Comparison of ENCODE assay signal across 19 mouse cellular contexts in genomic region chr6:118187285-118187641, GRCm38 (mm10). TPM values are rescaled to one million over a fixed set of nuclear protein-coding genes. Genes with fewer than 3 reads are reported as not detected.
DNase-seq lines count a peak whose midpoint lies in the region; ATAC-seq lines count a peak whose summit lies in the region.
"Had no signal": no experiment of that assay in that cellular context is flagged by ENCODE, and none has a peak within 500 bp of the region (broad histone marks: within the 10 kb centered on the region; RNA-seq: fewer than 3 reads in every experiment).

No protein-coding gene starts in this region.

- H3K4me2 ChIP-seq in kidney, embryonic 15.5 days = no peak overlapping the region
- H3K4me2 ChIP-seq in forebrain, embryonic 16.5 days (ENCODE audit: low read length) = no peak overlapping the region
- H3K4me2 ChIP-seq: embryonic facial prominence, embryonic 15.5 days; heart, embryonic 13.5 days; hindbrain, embryonic 15.5 days had no signal

- no peak overlapping the region for H3K4me3 ChIP-seq in kidney, embryonic 15.5 days (replicated peaks)
- H3K4me3 ChIP-seq in forebrain, embryonic 16.5 days (replicated peaks; ENCODE audit: low read length) = no peak overlapping the region
- H3K4me3 ChIP-seq: embryonic facial prominence, embryonic 15.5 days; erythroblast, embryonic 14.5 days; forebrain, embryonic 10.5 days; heart, embryonic 13.5 days; hindbrain, embryonic 15.5 days had no signal

- no peak overlapping the region for H3K27ac ChIP-seq in kidney, embryonic 15.5 days
- H3K27ac ChIP-seq in forebrain, embryonic 16.5 days (ENCODE audit: low read length) = no peak overlapping the region
- H3K27ac ChIP-seq: embryonic facial prominence, embryonic 15.5 days; heart, embryonic 13.5 days; hindbrain, embryonic 15.5 days had no signal

- H3K36me3 ChIP-seq in kidney, embryonic 15.5 days = no peaks in the 10 kb centered on the region
- no peaks in the 10 kb centered on the region for H3K36me3 ChIP-seq in forebrain, embryonic 16.5 days (ENCODE audit: control insufficient read depth, insufficient read depth)
- H3K36me3 ChIP-seq: embryonic facial prominence, embryonic 15.5 days; forebrain, embryonic 10.5 days; heart, embryonic 13.5 days; hindbrain, embryonic 15.5 days had no signal

- no peaks in the 10 kb centered on the region for H3K9me3 ChIP-seq in kidney, embryonic 15.5 days (replicated peaks)
- no peaks in the 10 kb centered on the region for H3K9me3 ChIP-seq in forebrain, embryonic 16.5 days (ENCODE audit: control insufficient read depth, low read length)
- H3K9me3 ChIP-seq: embryonic facial prominence, embryonic 15.5 days; forebrain, embryonic 10.5 days; heart, embryonic 13.5 days; hindbrain, embryonic 15.5 days had no signal

- no peak for ATAC-seq in kidney, embryonic 15.5 days (replicated peaks; ENCODE audit: low FRiP score)
- no peak for ATAC-seq in forebrain, embryonic 16.5 days
- ATAC-seq: activated CD4-positive, CD25-positive, alpha-beta regulatory T cell, adult 4 months; Patski had no signal

- peaks cover 4% of the 10 kb centered on the region for H3K27me3 ChIP-seq in kidney, embryonic 15.5 days
- H3K27me3 ChIP-seq in forebrain, embryonic 16.5 days (replicated peaks; ENCODE audit: control insufficient read depth, insufficient read depth, low read length) = no peaks in the 10 kb centered on the region
- H3K27me3 ChIP-seq: hindbrain, embryonic 15.5 days had no signal

- peak; percentile 29 for DNase-seq in kidney, postnatal 14 days
- DNase-seq in retina, embryonic 14.5 days (ENCODE audit: low spot score) = peak; percentile 32
- DNase-seq in retina, postnatal 1 day = no peak
- peak; percentile 47 for DNase-seq in mesoderm, embryonic 11.5 days (ENCODE audit: low read depth, low spot score)
- DNase-seq: adrenal gland, postnatal 14 days; cerebellum, adult 11-12 months; cerebellum, postnatal 14 days; gastrocnemius, postnatal 36 days; heart, adult 11 months; heart, postnatal 36 days had no signal

- H3K9ac ChIP-seq in kidney, embryonic 15.5 days = no peak overlapping the region
- no peak overlapping the region for H3K9ac ChIP-seq in forebrain, embryonic 16.5 days (replicated peaks; ENCODE audit: low read depth, low read length)
- H3K9ac ChIP-seq: embryonic facial prominence, embryonic 15.5 days; heart, embryonic 13.5 days; hindbrain, embryonic 15.5 days had no signal

- 55% methylated on average over 3 of the region's 3 CpGs for WGBS in kidney, embryonic 15.5 days
- 80% methylated on average over 3 of the region's 3 CpGs for WGBS in forebrain, embryonic 16.5 days

- peaks cover 13% of the 10 kb centered on the region; the same call in 1 of the 2 replicates for H3K4me1 ChIP-seq in kidney, embryonic 15.5 days
- H3K4me1 ChIP-seq in forebrain, embryonic 16.5 days (replicated peaks; ENCODE audit: control insufficient read depth, insufficient read depth, low read length) = no peaks in the 10 kb centered on the region
- H3K4me1 ChIP-seq: embryonic facial prominence, embryonic 15.5 days; hindbrain, embryonic 15.5 days had no signal

RNA-seq across cellular contexts. Expression of gene Ret, which starts 10.3 kb away (rescaled TPM):
- polyA plus RNA-seq in kidney, embryonic 15.5 days (2015; fragmentation: Nextera tagmentation; extraction: Ambion mirVana) = 15.3 and 17.6 TPM in 2 replicates
- polyA plus RNA-seq in forebrain, embryonic 16.5 days (2015; fragmentation: Nextera tagmentation; extraction: Ambion mirVana) = 1.4 and 1.9 TPM in 2 replicates
- polyA plus RNA-seq: erythroblast, embryonic 14.5 days had no signal

RNA-seq across cellular contexts. Expression of gene Csgalnact2, which starts 48.3 kb away (rescaled TPM):
- 16.2 and 16.3 TPM in 2 replicates for polyA plus RNA-seq in kidney, embryonic 15.5 days (2015; fragmentation: Nextera tagmentation; extraction: Ambion mirVana)
- 11.2 and 12.5 TPM in 2 replicates for polyA plus RNA-seq in forebrain, embryonic 16.5 days (2015; fragmentation: Nextera tagmentation; extraction: Ambion mirVana)
